Mouse (Mus musculus): ENCODE measurements around the gene Cd44. TPM values are rescaled to one million over a fixed set of nuclear protein-coding genes. Genes with fewer than 3 reads are reported as not detected.

The Cd44 gene
- polyA plus RNA-seq, 1 experiment = 77.1 TPM

- Histone ChIP-seq H3K4me2 (ENCODE audit: low read depth) (no peak overlapping the region), H3K4me3 (no peak overlapping the region), H3K27me3 (ENCODE audit: control insufficient read depth, insufficient read depth, insufficient read length) (no peaks in the 10 kb centered on the region), H3K79me2 (ENCODE audit: control insufficient read depth, insufficient read depth) (no peaks in the 10 kb centered on the region), H3K36me3 (ENCODE audit: control insufficient read depth, insufficient read depth) (no peaks in the 10 kb centered on the region), H3ac (ENCODE audit: control insufficient read depth, insufficient read length) (no peak overlapping the region)
- TF ChIP-seq E2F4 (IDR thresholded peaks at IDR 0.05; ENCODE audit: insufficient read depth) (no peak), TCF12 (IDR thresholded peaks at IDR 0.05; ENCODE audit: insufficient read depth, poor library complexity, severe bottlenecking) (no peak), TCF3 (IDR thresholded peaks at IDR 0.05; ENCODE audit: insufficient read length, low read depth) (no peak), CEBPB (IDR thresholded peaks at IDR 0.05; ENCODE audit: insufficient read depth, poor library complexity, severe bottlenecking) (no peak), POLR2AphosphoS2 (IDR thresholded peaks at IDR 0.05; ENCODE audit: insufficient read length, low read depth) (no peak), REST (IDR thresholded peaks at IDR 0.05; ENCODE audit: insufficient read depth, insufficient read length) (no peak), POLR2A (IDR thresholded peaks at IDR 0.05; ENCODE audit: insufficient read length, low read depth) (no peak), SRF (IDR thresholded peaks at IDR 0.05; ENCODE audit: control insufficient read depth, insufficient read length, low read depth) (no peak), MAX (IDR thresholded peaks at IDR 0.05; ENCODE audit: low read depth) (no peak), MYOG (IDR thresholded peaks at IDR 0.05; ENCODE audit: control insufficient read depth in 1 of 3, insufficient read depth in 1 of 3, insufficient read length in 2 of 3, low read depth in 2 of 3) (no peak)
Observed at GRCm38 (mm10) chr2:102932667-102933066, 31.2 kb upstream of the Cd44 start.

- H3K27me3 ChIP-seq (ENCODE audit: control insufficient read depth, insufficient read depth, insufficient read length) = no peaks in the 10 kb centered on the region
- no peak overlapping the region for H3K4me2 ChIP-seq (ENCODE audit: low read depth)
- no peak overlapping the region for H3ac ChIP-seq (ENCODE audit: control insufficient read depth, insufficient read length)
- H3K36me3 ChIP-seq (ENCODE audit: control insufficient read depth, insufficient read depth) = no peaks in the 10 kb centered on the region
- H3K79me2 ChIP-seq (ENCODE audit: control insufficient read depth, insufficient read depth) = no peaks in the 10 kb centered on the region
- TF ChIP-seq MYOD1 (IDR thresholded peaks at IDR 0.05; ENCODE audit: control insufficient read depth in 1 of 3, insufficient read length in 2 of 3, low read depth in 2 of 3) (no peak), E2F4 (IDR thresholded peaks at IDR 0.05; ENCODE audit: insufficient read depth) (no peak), TCF3 (IDR thresholded peaks at IDR 0.05; ENCODE audit: insufficient read length, low read depth) (no peak), MYOG (IDR thresholded peaks at IDR 0.05; ENCODE audit: control insufficient read depth in 1 of 3, insufficient read depth in 1 of 3, insufficient read length in 2 of 3, low read depth in 2 of 3) (no peak)
- H3K4me3 ChIP-seq = no peak overlapping the region
Observed at GRCm38 (mm10) chr2:102928211-102928610, 26.7 kb upstream of the Cd44 start.

GRCm38 (mm10) chr2:102924480-102924879, 23.0 kb upstream of the Cd44 start:
- H3K27me3 ChIP-seq (ENCODE audit: control insufficient read depth, insufficient read depth, insufficient read length) = no peaks in the 10 kb centered on the region
- H3K79me2 ChIP-seq (ENCODE audit: control insufficient read depth, insufficient read depth) = no peaks in the 10 kb centered on the region
- no peak overlapping the region for H3ac ChIP-seq (ENCODE audit: control insufficient read depth, insufficient read length)
- no peak overlapping the region for H3K4me2 ChIP-seq (ENCODE audit: low read depth)
- TF ChIP-seq MAX (IDR thresholded peaks at IDR 0.05; ENCODE audit: low read depth) (no peak), SRF (IDR thresholded peaks at IDR 0.05; ENCODE audit: control insufficient read depth, insufficient read length, low read depth) (no peak), E2F4 (IDR thresholded peaks at IDR 0.05; ENCODE audit: insufficient read depth) (no peak), TCF12 (IDR thresholded peaks at IDR 0.05; ENCODE audit: insufficient read depth, poor library complexity, severe bottlenecking) (no peak), POLR2AphosphoS2 (IDR thresholded peaks at IDR 0.05; ENCODE audit: insufficient read length, low read depth) (no peak), MYOD1 (IDR thresholded peaks at IDR 0.05; ENCODE audit: control insufficient read depth in 1 of 3, insufficient read length in 2 of 3, low read depth in 2 of 3) (no peak), MYOG (IDR thresholded peaks at IDR 0.05; ENCODE audit: control insufficient read depth in 1 of 3, insufficient read depth in 1 of 3, insufficient read length in 2 of 3, low read depth in 2 of 3) (no peak), POLR2A (IDR thresholded peaks at IDR 0.05; ENCODE audit: insufficient read length, low read depth) (no peak), CEBPB (IDR thresholded peaks at IDR 0.05; ENCODE audit: insufficient read depth, poor library complexity, severe bottlenecking) (no peak), REST (IDR thresholded peaks at IDR 0.05; ENCODE audit: insufficient read depth, insufficient read length) (no peak), USF1 (IDR thresholded peaks at IDR 0.05; ENCODE audit: low read depth) (no peak), TCF3 (IDR thresholded peaks at IDR 0.05; ENCODE audit: insufficient read length, low read depth) (no peak)
- H3K36me3 ChIP-seq (ENCODE audit: control insufficient read depth, insufficient read depth) = no peaks in the 10 kb centered on the region
- H3K4me3 ChIP-seq = no peak overlapping the region

GRCm38 (mm10) chr2:102923682-102924081, 22.2 kb upstream of the Cd44 start:
- no peaks in the 10 kb centered on the region for H3K79me2 ChIP-seq (ENCODE audit: control insufficient read depth, insufficient read depth)
- H3K4me2 ChIP-seq (ENCODE audit: low read depth) = no peak overlapping the region
- no peaks in the 10 kb centered on the region for H3K36me3 ChIP-seq (ENCODE audit: control insufficient read depth, insufficient read depth)
- no peaks in the 10 kb centered on the region for H3K27me3 ChIP-seq (ENCODE audit: control insufficient read depth, insufficient read depth, insufficient read length)
- no peak for TF ChIP-seq POLR2A (IDR thresholded peaks at IDR 0.05; ENCODE audit: insufficient read length, low read depth)
- no peak for TF ChIP-seq REST (IDR thresholded peaks at IDR 0.05; ENCODE audit: insufficient read depth, insufficient read length)
- TF ChIP-seq TCF12 (IDR thresholded peaks at IDR 0.05; ENCODE audit: insufficient read depth, poor library complexity, severe bottlenecking) = no peak
- TF ChIP-seq MYOD1 (IDR thresholded peaks at IDR 0.05; ENCODE audit: control insufficient read depth in 1 of 3, insufficient read length in 2 of 3, low read depth in 2 of 3) = no peak
- no peak overlapping the region for H3ac ChIP-seq (ENCODE audit: control insufficient read depth, insufficient read length)
- H3K4me3 ChIP-seq = no peak overlapping the region

GRCm38 (mm10) chr2:102922066-102922465, 20.6 kb upstream of the Cd44 start:
- H3ac ChIP-seq (ENCODE audit: control insufficient read depth, insufficient read length) = no peak overlapping the region
- no peaks in the 10 kb centered on the region for H3K27me3 ChIP-seq (ENCODE audit: control insufficient read depth, insufficient read depth, insufficient read length)
- H3K79me2 ChIP-seq (ENCODE audit: control insufficient read depth, insufficient read depth) = no peaks in the 10 kb centered on the region
- TF ChIP-seq CEBPB (IDR thresholded peaks at IDR 0.05; ENCODE audit: insufficient read depth, poor library complexity, severe bottlenecking) = no peak
- TF ChIP-seq POLR2AphosphoS2 (IDR thresholded peaks at IDR 0.05; ENCODE audit: insufficient read length, low read depth) = no peak
- no peak for TF ChIP-seq POLR2A (IDR thresholded peaks at IDR 0.05; ENCODE audit: insufficient read length, low read depth)
- TF ChIP-seq REST (IDR thresholded peaks at IDR 0.05; ENCODE audit: insufficient read depth, insufficient read length) = no peak
- TF ChIP-seq TCF3 (IDR thresholded peaks at IDR 0.05; ENCODE audit: insufficient read length, low read depth) = no peak
- no peak for TF ChIP-seq MAX (IDR thresholded peaks at IDR 0.05; ENCODE audit: low read depth)
- H3K4me3 ChIP-seq = no peak overlapping the region
- H3K4me2 ChIP-seq (ENCODE audit: low read depth) = no peak overlapping the region
- H3K36me3 ChIP-seq (ENCODE audit: control insufficient read depth, insufficient read depth) = no peaks in the 10 kb centered on the region

All from myocyte (in vitro differentiated cells).